ENCODE assay signal across 15 mouse cellular contexts in genomic region chr19:18682142-18682541, GRCm38 (mm10). TPM values are rescaled to one million over a fixed set of nuclear protein-coding genes. Genes with fewer than 3 reads are reported as not detected.
DNase-seq lines count a peak whose midpoint lies in the region; ATAC-seq and TF ChIP-seq lines count a peak whose summit lies in the region.
"Had no signal": no experiment of that assay in that cellular context is flagged by ENCODE, and none has a peak within 500 bp of the region (broad histone marks: within the 10 kb centered on the region; RNA-seq: fewer than 3 reads in every experiment).

No protein-coding gene starts in this region.

- peak overlapping the region; percentile 40 for H3K9ac ChIP-seq in liver, embryonic 14.5 days (replicated peaks)
- H3K9ac ChIP-seq: embryonic facial prominence, embryonic 13.5 days; lung, embryonic 14.5 days; midbrain, embryonic 15.5 days had no signal

- H3K4me3 ChIP-seq in liver, embryonic 14.5 days (ENCODE audit: insufficient read depth in 1 of 2, low read depth in 2 of 2, low read length in 2 of 2) = no peak overlapping the region
- H3K4me3 ChIP-seq: embryonic facial prominence, embryonic 13.5 days; forebrain, embryonic 10.5 days; gastrocnemius, adult 2 months; midbrain, embryonic 15.5 days had no signal

- peaks cover 7% of the 10 kb centered on the region for H3K36me3 ChIP-seq in liver, embryonic 14.5 days (replicated peaks; ENCODE audit: control insufficient read depth, insufficient read depth, low read depth)

- 8% methylated on average over 4 of the region's 4 CpGs for WGBS in liver, embryonic 14.5 days (ENCODE audit: insufficient replicate concordance)

- H3K9me3 ChIP-seq in liver, embryonic 14.5 days (ENCODE audit: control insufficient read depth, low read length) = no peaks in the 10 kb centered on the region
- H3K9me3 ChIP-seq: embryonic facial prominence, embryonic 13.5 days; forebrain, embryonic 10.5 days; midbrain, embryonic 15.5 days had no signal

- TF ChIP-seq CTCF in liver, embryonic 14.5 days (IDR thresholded peaks at IDR 0.05; ENCODE audit: low read depth) = peak; percentile 75

- peak; percentile 86 for ATAC-seq in liver, embryonic 14.5 days (ENCODE audit: insufficient read depth)
- ATAC-seq in activated CD4-positive, CD25-positive, alpha-beta regulatory T cell, adult 4 months = no peak
- ATAC-seq: midbrain, embryonic 15.5 days had no signal

- H3K27me3 ChIP-seq in liver, embryonic 14.5 days (ENCODE audit: control insufficient read depth, insufficient read depth, low read length) = no peaks in the 10 kb centered on the region
- H3K27me3 ChIP-seq: embryonic facial prominence, embryonic 13.5 days; midbrain, embryonic 15.5 days had no signal

- peak; percentile 66 to 67 for DNase-seq in adrenal gland, adult (ENCODE audit: inconsistent age in 2 of 2, low spot score in 1 of 2)
- DNase-seq in adrenal gland, adult 8-10 months = no peak
- DNase-seq in ES-CJ7 (ENCODE audit: low read depth, low spot score) = peak; percentile 27
- DNase-seq in c-Kit-positive CD71-positive TER-119-positive erythroid progenitor cells, embryonic 14.5 days (ENCODE audit: low spot score) = peak; percentile 61
- DNase-seq in liver, embryonic 14.5 days (ENCODE audit: low read depth in 3 of 3, low spot score in 3 of 3) = peak in 2 of 3 experiments; percentile 40 to 49
- no peak for DNase-seq in right cerebral cortex, postnatal 14 days
- no peak for DNase-seq in kidney, postnatal 4 days
- DNase-seq: cerebellum, adult 11 months; gastrocnemius, adult 2 months; kidney, adult 9 months; lung, embryonic 14.5 days had no signal

- peak; percentile 53 for TF ChIP-seq EP300 in liver, embryonic 14.5 days (IDR thresholded peaks at IDR 0.05; ENCODE audit: low read depth)

- peaks cover 4 to 11% of the 10 kb centered on the region in 2 experiments for H3K4me1 ChIP-seq in liver, embryonic 14.5 days (replicated peaks; ENCODE audit: control insufficient read depth in 2 of 2, insufficient read depth in 2 of 2, low read length in 1 of 2)
- H3K4me1 ChIP-seq: embryonic facial prominence, embryonic 13.5 days; forebrain, embryonic 10.5 days; midbrain, embryonic 15.5 days had no signal

- no peak overlapping the region for H3K4me2 ChIP-seq in liver, embryonic 14.5 days (ENCODE audit: low read depth)
- H3K4me2 ChIP-seq: embryonic facial prominence, embryonic 13.5 days; lung, embryonic 14.5 days; midbrain, embryonic 15.5 days had no signal

- peak overlapping the region; percentile 51 for H3K27ac ChIP-seq in liver, embryonic 14.5 days
- H3K27ac ChIP-seq: embryonic facial prominence, embryonic 13.5 days; forebrain, embryonic 10.5 days; gastrocnemius, adult 2 months; midbrain, embryonic 15.5 days had no signal

RNA-seq across cellular contexts. Expression of gene Carnmt1, which starts 11.6 kb away (rescaled TPM):
- total RNA-seq in adrenal gland, adult 8-10 months (2022) = 10 to 100 TPM; 19.0 to 23.3 (median 22.1) TPM
- 5.2 and 7.7 TPM in 2 replicates for polyA plus RNA-seq in liver, embryonic 14.5 days (2012; rRNA removed)
- polyA plus RNA-seq in liver, embryonic 14.5 days (2014; fragmentation: Nextera tagmentation; extraction: Ambion mirVana) = 23.0 and 27.9 TPM in 2 replicates
- 1 to 10 TPM; 2.7 to 4.3 TPM for polyA plus RNA-seq in activated CD4-positive, CD25-positive, alpha-beta regulatory T cell, adult 4 months (2017; shearing (Covaris generic))

RNA-seq across cellular contexts. Expression of gene D030056L22Rik, which starts 30.9 kb away (rescaled TPM):
- 10 to 100 TPM; 12.0 to 14.0 (median 13.0) TPM for total RNA-seq in adrenal gland, adult 8-10 months (2022)
- polyA plus RNA-seq in liver, embryonic 14.5 days (2012; rRNA removed) = 25.1 and 28.3 TPM in 2 replicates
- 36.6 and 41.8 TPM in 2 replicates for polyA plus RNA-seq in liver, embryonic 14.5 days (2014; fragmentation: Nextera tagmentation; extraction: Ambion mirVana)
- polyA plus RNA-seq in activated CD4-positive, CD25-positive, alpha-beta regulatory T cell, adult 4 months (2017; shearing (Covaris generic)) = 1 to 10 TPM; 2.5 to 4.0 TPM

RNA-seq across cellular contexts. Expression of gene Nmrk1, which starts 50.4 kb away (rescaled TPM):
- 10 to 100 TPM in 3 of 4 experiments, 1 to 10 TPM in 1; 9.3 to 32.3 (median 16.8) TPM for total RNA-seq in adrenal gland, adult 8-10 months (2022)
- 3.3 and 3.5 TPM in 2 replicates for polyA plus RNA-seq in liver, embryonic 14.5 days (2012; rRNA removed)
- polyA plus RNA-seq in liver, embryonic 14.5 days (2014; fragmentation: Nextera tagmentation; extraction: Ambion mirVana) = 2.6 and 3.5 TPM in 2 replicates
- 1 to 10 TPM; 6.0 to 7.3 TPM for polyA plus RNA-seq in activated CD4-positive, CD25-positive, alpha-beta regulatory T cell, adult 4 months (2017; shearing (Covaris generic))

RNA-seq across cellular contexts. Expression of gene Ostf1, which starts 50.5 kb away (rescaled TPM):
- total RNA-seq in adrenal gland, adult 8-10 months (2022) = 100 to 1,000 TPM; 100 to 119 (median 114) TPM
- 18.5 and 29.8 TPM in 2 replicates for polyA plus RNA-seq in liver, embryonic 14.5 days (2012; rRNA removed)
- 56.9 and 58.6 TPM in 2 replicates for polyA plus RNA-seq in liver, embryonic 14.5 days (2014; fragmentation: Nextera tagmentation; extraction: Ambion mirVana)
- 100 to 1,000 TPM; 142 to 143 TPM for polyA plus RNA-seq in activated CD4-positive, CD25-positive, alpha-beta regulatory T cell, adult 4 months (2017; shearing (Covaris generic))

Comparison
In these comparisons a context has a peak if more than half of its experiments do, and no peak if none do; other contexts are left out.
1. DNase-seq: peak in adrenal gland, adult (2 of 2), ES-CJ7 (single experiment), c-Kit-positive CD71-positive TER-119-positive erythroid progenitor cells, embryonic 14.5 days (single experiment) and liver, embryonic 14.5 days (2 of 3); none in adrenal gland, adult 8-10 months (single experiment), right cerebral cortex, postnatal 14 days (single experiment) and kidney, postnatal 4 days (0 of 2).
2. RNA of gene D030056L22Rik, which starts 30.9 kb away (polyA plus RNA-seq): 25.1 to 41.8 TPM in liver, embryonic 14.5 days; 2.5 to 4.0 TPM in activated CD4-positive, CD25-positive, alpha-beta regulatory T cell, adult 4 months; every median in the first group is over 4 times any median in the second.